Mouse (Mus musculus) midbrain, embryonic 11.5 days (tissue): ENCODE data around the gene Nanog. TPM values are rescaled to one million over a fixed set of nuclear protein-coding genes. Genes with fewer than 3 reads are reported as not detected.
"Not testable (repeated sequence)": the region's sequence is repeated elsewhere in the genome, so short reads cannot be mapped to it uniquely, and the experiment has no call there.

Source experiments
- ATAC-seq: fragments of 200-750 bp; cut with Nextera tagmentation; 2 replicates; pipeline ENCODE4 v1.8.0; 2017; ENCODE audit warnings: moderate TSS enrichment, moderate library complexity; ENCODE audit not compliant: low FRiP score
- DNase-seq: peaks from one replicate; pipeline ENCODE4 v3.0.0; 2015; ENCODE audit warnings: low spot score; ENCODE audit errors: missing footprints
- H3K27ac ChIP-seq: fragments of 300-500 bp; sonication (generic); 2 replicates; pipeline ENCODE4 v1.5.1; 2014; ENCODE audit warnings: low read depth, low read length
- H3K27me3 ChIP-seq: fragments of 300-500 bp; sonication (generic); 2 replicates; pipeline ENCODE4 v1.6.1; 2014; ENCODE audit warnings: mild to moderate bottlenecking, low read length, moderate library complexity, mixed read lengths; ENCODE audit not compliant: control insufficient read depth, insufficient read depth
- H3K36me3 ChIP-seq: fragments of 300-500 bp; sonication (generic); 2 replicates; pipeline ENCODE4 v1.6.1; 2014; ENCODE audit warnings: mild to moderate bottlenecking, low read length, moderate library complexity, mixed read lengths; ENCODE audit not compliant: control insufficient read depth, insufficient read depth
- H3K4me1 ChIP-seq: fragments of 300-500 bp; sonication (generic); 2 replicates; pipeline ENCODE4 v1.6.1; 2014; ENCODE audit warnings: low read length; ENCODE audit not compliant: control insufficient read depth, insufficient read depth
- H3K4me2 ChIP-seq: fragments of 300-500 bp; sonication (generic); 2 replicates; pipeline ENCODE4 v1.6.1; 2014; ENCODE audit warnings: mild to moderate bottlenecking, moderate library complexity
- H3K4me3 ChIP-seq: fragments of 300-500 bp; sonication (generic); 2 replicates; pipeline ENCODE4 v1.5.1; 2014; ENCODE audit warnings: low read depth, low read length
- H3K9ac ChIP-seq: fragments of 300-500 bp; sonication (generic); 2 replicates; pipeline ENCODE4 v1.6.1; 2014; ENCODE audit warnings: low read length
- H3K9me3 ChIP-seq: fragments of 300-500 bp; sonication (generic); 2 replicates; pipeline ENCODE4 v1.6.1; 2016; ENCODE audit warnings: low read length; ENCODE audit not compliant: control insufficient read depth
- WGBS: fragments of 180-500 bp; shearing (Covaris S2); extraction: QIAGEN DNeasy Blood & Tissue Kit; methylation state at CpG from one replicate; pipeline ENCODE4 v1.1.7; 2014; 5-methylcytosine and 5-hydroxymethylcytosine counted together
- polyA plus RNA-seq: library from polyadenylated mRNA; unstranded; fragments of >200 nt; fragmentation: Nextera tagmentation; extraction: Ambion mirVana; gene quantifications from 2 replicates; pipeline ENCODE4 v1.2.1, GENCODE M21; 2014

Nanog gene
- polyA plus RNA-seq, 1 experiment from 2014 or later, result 0.22 TPM

DNA sequence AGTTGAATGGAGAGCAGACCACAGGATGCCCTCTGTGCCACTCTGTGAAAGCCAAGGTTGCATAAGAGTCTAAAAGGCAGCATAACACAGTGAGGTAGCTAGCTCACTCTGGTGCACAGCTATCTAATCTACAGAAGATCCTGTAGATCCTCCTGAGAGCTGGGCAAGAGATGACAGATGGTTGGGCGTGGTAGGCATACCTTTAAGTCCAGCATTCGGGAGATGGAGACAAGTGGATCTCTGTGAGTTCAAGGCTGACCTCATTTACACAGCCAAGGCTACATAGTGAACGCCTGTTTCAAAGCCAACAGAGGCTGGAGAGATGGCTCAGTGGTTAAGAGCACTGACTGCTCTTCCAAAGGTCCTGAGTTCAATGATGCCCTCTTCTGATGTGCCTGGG is 11.9 kb upstream of the Nanog start:
- Histone ChIP-seq H3K36me3 (no peaks in the 10 kb centered on the region), H3K9me3 (no peaks in the 10 kb centered on the region), H3K27ac (no peak overlapping the region), H3K27me3 (no peaks in the 10 kb centered on the region), H3K4me3 (no peak overlapping the region), H3K9ac (no peak overlapping the region), H3K4me1 (no peaks in the 10 kb centered on the region), H3K4me2 (no peak overlapping the region)
- WGBS, result 90% methylated on average over 3 of the region's 3 CpGs
- DNase-seq, result peak; percentile 57
- ATAC-seq, result no peak

DNA sequence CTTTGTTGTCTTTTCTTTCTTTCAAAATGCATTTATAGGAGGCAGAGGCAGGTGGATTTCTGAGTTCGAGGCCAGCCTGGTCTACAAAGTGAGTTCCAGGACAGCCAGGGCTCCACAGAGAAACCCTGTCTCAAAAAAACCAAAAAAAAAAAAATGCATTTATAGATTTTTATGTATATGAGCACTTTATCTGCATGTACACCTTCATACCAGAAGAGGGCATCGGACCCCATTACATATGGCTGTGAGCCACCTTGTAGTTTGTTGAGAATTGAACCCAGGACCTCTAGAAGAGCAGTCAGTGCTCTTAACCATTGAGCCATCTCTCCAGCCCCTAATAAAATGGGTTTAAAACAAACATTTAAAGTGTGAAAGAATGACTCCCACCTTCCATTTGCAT is 7.7 kb upstream of the Nanog start:
- H3K4me3 ChIP-seq, H3K27me3 ChIP-seq, DNase-seq, H3K4me2 ChIP-seq, ATAC-seq, H3K9me3 ChIP-seq, H3K36me3 ChIP-seq, H3K9ac ChIP-seq, H3K4me1 ChIP-seq, H3K27ac ChIP-seq: not testable (repeated sequence)
- WGBS, result 85% methylated on average over 2 of the region's 2 CpGs

DNA sequence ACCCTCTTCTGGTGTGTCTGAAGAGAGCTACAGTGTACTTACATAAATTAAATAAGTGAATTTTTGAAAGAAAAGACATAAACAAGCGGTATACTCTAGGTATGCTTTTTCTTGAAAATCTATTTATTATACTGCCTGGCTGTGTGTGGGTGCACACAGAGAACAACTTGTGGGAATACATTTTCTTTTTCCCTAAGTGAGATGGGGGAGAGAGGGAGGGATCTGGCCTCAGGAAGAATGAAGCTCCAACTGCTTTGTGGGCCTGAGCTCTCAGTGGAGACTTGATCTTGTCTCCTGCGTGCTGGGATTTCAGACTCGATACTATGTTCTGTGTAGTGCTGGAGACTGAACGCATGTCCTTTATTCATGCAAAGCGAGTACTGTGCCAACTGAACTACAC is 5.5 kb upstream of the Nanog start:
- Histone ChIP-seq H3K4me3 (no peak overlapping the region), H3K9ac (no peak overlapping the region), H3K36me3 (no peaks in the 10 kb centered on the region), H3K4me1 (peaks cover 5% of the 10 kb centered on the region), H3K4me2 (no peak overlapping the region), H3K9me3 (no peaks in the 10 kb centered on the region), H3K27ac (no peak overlapping the region), H3K27me3 (no peaks in the 10 kb centered on the region)
- 78% methylated on average over 5 of the region's 5 CpGs for WGBS
- ATAC-seq (no peak), DNase-seq (no peak)

DNA sequence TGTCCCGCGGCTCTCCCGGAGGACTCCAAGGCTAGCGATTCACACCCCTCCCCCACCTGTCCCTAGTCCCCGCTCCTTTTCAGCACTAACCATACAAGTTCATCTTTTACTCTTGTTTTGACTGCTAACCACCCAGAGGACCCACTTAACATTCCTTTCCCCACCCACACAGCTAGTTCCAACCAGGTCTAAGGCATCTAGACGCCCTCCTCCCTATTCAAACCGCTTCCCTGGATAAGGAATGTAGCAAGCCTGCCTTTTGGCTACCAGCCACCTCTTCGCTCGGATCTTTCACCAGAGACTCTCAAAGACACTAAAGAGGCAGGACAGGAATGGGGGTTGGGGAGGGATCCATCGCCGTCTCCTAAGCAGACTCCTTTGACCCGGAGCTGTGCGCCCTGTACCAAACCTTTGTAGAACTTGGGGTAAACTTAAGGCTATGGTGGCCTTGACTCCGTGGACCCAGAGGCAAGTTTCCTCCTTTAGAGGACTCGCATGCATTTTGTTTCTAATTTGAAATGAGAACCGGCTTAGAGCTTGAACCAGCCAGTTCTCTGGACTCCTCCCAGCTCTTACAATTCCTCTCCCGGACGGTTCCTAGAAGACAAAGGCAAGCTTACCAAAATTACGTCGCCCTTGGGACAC is 4.7 kb upstream of the Nanog start:
- peak overlapping the region; percentile 20 for H3K9ac ChIP-seq
- H3K27me3 ChIP-seq, result no peaks in the 10 kb centered on the region
- H3K9me3 ChIP-seq, result no peaks in the 10 kb centered on the region
- H3K36me3 ChIP-seq, result no peaks in the 10 kb centered on the region
- ATAC-seq (peak; percentile 48; the same call in 1 of the 2 replicates), DNase-seq (peak; percentile 92)
- no peak overlapping the region for H3K27ac ChIP-seq
- WGBS, result 5% methylated on average over 20 of the region's 20 CpGs
- peaks cover 5% of the 10 kb centered on the region for H3K4me1 ChIP-seq
- H3K4me3 ChIP-seq, result no peak overlapping the region
- peak overlapping the region; percentile 30; the same call in 1 of the 2 replicates for H3K4me2 ChIP-seq

DNA sequence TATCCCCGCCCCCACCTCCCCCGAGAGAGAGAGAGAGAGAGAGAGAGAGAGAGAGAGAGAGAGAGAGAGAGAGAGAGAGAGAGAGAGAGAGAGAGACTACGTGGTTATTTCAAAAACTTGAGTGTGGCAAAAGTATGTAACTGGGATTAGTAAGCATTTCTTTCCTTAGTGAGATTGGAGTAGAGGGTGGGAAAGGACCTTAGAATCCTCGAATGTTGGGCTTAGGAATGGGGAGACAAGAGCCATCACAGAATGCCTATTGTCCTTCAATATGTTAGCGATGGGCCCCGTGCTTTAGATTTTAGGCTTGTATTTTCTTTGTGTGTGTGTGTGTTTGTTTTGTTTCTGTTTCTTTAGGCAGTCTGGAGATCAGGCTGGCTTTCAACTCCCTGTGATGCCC is 4.0 kb upstream of the Nanog start:
- no peak overlapping the region for H3K9ac ChIP-seq
- DNase-seq, result peak; percentile 83
- ATAC-seq, result no peak
- no peaks in the 10 kb centered on the region for H3K9me3 ChIP-seq
- peaks cover 5% of the 10 kb centered on the region for H3K4me1 ChIP-seq
- no peak overlapping the region for H3K4me3 ChIP-seq
- H3K4me2 ChIP-seq, result no peak overlapping the region
- WGBS, result 14% methylated on average over 6 of the region's 6 CpGs
- H3K36me3 ChIP-seq, result no peaks in the 10 kb centered on the region
- H3K27me3 ChIP-seq, result no peaks in the 10 kb centered on the region; the same call in 1 of the 2 replicates
- no peak overlapping the region for H3K27ac ChIP-seq

DNA sequence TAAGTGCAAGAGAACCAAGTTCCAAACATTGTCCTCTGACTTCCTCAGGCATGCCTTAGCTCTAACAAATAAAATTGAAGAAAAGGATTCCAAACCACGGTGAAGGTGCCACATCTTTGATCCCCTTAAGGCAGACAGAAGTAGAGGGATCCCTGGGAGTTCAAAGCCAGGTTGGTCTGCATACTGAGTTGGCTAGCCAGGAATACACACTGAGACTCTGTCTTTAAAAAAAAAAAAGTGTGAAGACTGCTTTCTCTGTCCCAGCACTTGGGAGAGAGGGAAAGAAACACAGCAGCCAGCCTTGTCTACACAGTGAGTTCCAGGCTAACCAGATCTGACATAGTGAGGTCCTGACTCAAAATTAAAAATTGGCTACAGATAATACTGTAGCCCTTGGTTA is 3.6 kb upstream of the Nanog start:
- H3K9ac ChIP-seq, result no peak overlapping the region
- 22% methylated on average over 1 of the region's 1 CpGs for WGBS
- no peaks in the 10 kb centered on the region; the same call in 1 of the 2 replicates for H3K27me3 ChIP-seq
- no peaks in the 10 kb centered on the region for H3K9me3 ChIP-seq
- H3K4me2 ChIP-seq, result no peak overlapping the region
- H3K27ac ChIP-seq, result no peak overlapping the region
- no peaks in the 10 kb centered on the region for H3K36me3 ChIP-seq
- H3K4me1 ChIP-seq, result peaks cover 5% of the 10 kb centered on the region
- H3K4me3 ChIP-seq, result no peak overlapping the region
- DNase-seq, result peak; percentile 76
- ATAC-seq, result no peak

DNA sequence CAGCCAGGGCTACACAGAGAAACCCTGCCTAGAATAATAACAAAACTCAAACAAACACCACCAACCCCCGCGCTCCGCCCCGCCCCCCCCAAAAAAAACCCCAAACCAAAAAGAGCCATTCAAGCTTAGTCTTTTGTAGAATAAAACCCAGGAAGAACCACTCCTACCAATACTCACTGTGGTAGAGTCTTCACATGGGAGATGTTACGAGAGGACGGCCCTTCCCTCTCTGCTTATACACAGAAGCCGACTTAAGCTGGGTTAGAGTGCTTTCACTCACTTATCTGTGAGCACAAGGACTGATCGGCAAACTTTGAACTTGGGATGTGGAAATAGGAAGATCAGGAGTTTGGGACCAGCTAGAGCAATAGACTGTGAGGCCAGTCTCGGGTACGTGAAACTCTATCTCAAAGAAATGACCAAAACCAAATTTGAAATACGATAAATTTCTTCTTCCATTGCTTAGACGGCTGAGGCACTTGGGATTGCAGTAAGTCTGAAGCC is 900 bp upstream of the Nanog start:
- peaks cover 5% of the 10 kb centered on the region for H3K4me1 ChIP-seq
- H3K9me3 ChIP-seq, result no peaks in the 10 kb centered on the region
- DNase-seq (peak; percentile 66), ATAC-seq (no peak)
- H3K36me3 ChIP-seq, result no peaks in the 10 kb centered on the region
- no peak overlapping the region for H3K9ac ChIP-seq
- no peak overlapping the region for H3K4me3 ChIP-seq
- no peak overlapping the region for H3K4me2 ChIP-seq
- H3K27ac ChIP-seq, result no peak overlapping the region
- H3K27me3 ChIP-seq, result no peaks in the 10 kb centered on the region; the same call in 1 of the 2 replicates
- 61% methylated on average over 12 of the region's 12 CpGs for WGBS

DNA sequence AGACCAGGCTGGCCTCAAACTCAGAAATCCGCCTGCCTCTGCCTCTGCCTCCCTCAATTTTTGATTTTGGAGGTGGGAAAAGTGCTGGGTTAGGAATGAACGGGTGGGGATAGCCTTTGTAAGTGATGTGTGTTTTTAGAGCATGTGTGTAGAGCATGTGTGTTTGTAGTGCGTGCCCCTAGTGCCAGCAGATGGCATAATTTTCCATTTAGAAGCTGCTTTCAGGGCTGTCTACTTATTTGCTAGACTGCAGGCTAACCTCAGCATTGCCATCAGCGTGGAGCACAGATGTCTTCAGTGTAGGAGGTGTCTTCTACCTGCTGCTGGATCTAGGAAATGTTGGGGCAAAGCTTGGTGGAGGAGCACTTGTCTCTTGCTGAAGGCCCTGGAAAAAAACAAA is 1.5 kb downstream of the Nanog start:
- Histone ChIP-seq H3K4me3 (no peak overlapping the region), H3K4me2 (no peak overlapping the region), H3K9ac (no peak overlapping the region), H3K27me3 (no peaks in the 10 kb centered on the region; the same call in 1 of the 2 replicates), H3K27ac (no peak overlapping the region), H3K9me3 (no peaks in the 10 kb centered on the region), H3K36me3 (no peaks in the 10 kb centered on the region), H3K4me1 (no peaks in the 10 kb centered on the region)
- ATAC-seq (no peak), DNase-seq (no peak)
- 73% methylated on average over 4 of the region's 4 CpGs for WGBS

DNA sequence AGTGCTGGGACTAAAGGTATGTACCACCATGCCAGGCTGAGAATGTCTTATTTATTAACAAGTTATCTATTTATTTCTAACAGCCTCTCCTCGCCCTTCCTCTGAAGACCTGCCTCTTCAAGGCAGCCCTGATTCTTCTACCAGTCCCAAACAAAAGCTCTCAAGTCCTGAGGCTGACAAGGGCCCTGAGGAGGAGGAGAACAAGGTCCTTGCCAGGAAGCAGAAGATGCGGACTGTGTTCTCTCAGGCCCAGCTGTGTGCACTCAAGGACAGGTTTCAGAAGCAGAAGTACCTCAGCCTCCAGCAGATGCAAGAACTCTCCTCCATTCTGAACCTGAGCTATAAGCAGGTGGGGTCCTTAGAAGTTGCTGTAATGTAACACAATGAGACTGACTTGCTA is 4.2 kb downstream of the Nanog start:
- no peak for ATAC-seq
- H3K4me1 ChIP-seq, result peaks cover 2% of the 10 kb centered on the region; the same call in 1 of the 2 replicates
- peak; percentile 45 for DNase-seq
- no peak overlapping the region for H3K4me3 ChIP-seq
- H3K9me3 ChIP-seq, result no peaks in the 10 kb centered on the region
- no peak overlapping the region for H3K9ac ChIP-seq
- no peaks in the 10 kb centered on the region; the same call in 1 of the 2 replicates for H3K27me3 ChIP-seq
- H3K36me3 ChIP-seq, result no peaks in the 10 kb centered on the region
- no peak overlapping the region for H3K27ac ChIP-seq
- no peak overlapping the region for H3K4me2 ChIP-seq
- WGBS, result 92% methylated on average over 2 of the region's 2 CpGs
